Mouse (Mus musculus) embryonic facial prominence, embryonic 11.5 days (tissue): ENCODE results near the gene Bnip2. TPM values are rescaled to one million over a fixed set of nuclear protein-coding genes. Genes with fewer than 3 reads are reported as not detected.

ENCODE experiments used
- ATAC-seq: fragments of 200-750 bp; cut with Nextera tagmentation; replicated peaks from 2 replicates; pipeline ENCODE4 v1.8.0; 2017; ENCODE audit warnings: low read depth; ENCODE audit not compliant: insufficient number of reproducible peaks, low FRiP score, low TSS enrichment
- DNase-seq: peaks from one replicate; pipeline ENCODE4 v3.0.0-alpha.2; 2015; ENCODE audit warnings: low spot score
- H3K27ac ChIP-seq: fragments of 300-500 bp; sonication (generic); replicated peaks from 2 replicates; pipeline ENCODE4 v1.5.1; 2014; ENCODE audit warnings: mild to moderate bottlenecking, low read depth, low read length, control low read depth
- H3K27me3 ChIP-seq: fragments of 300-500 bp; sonication (generic); 2 replicates; pipeline ENCODE4 v1.6.1; 2014; ENCODE audit warnings: mild to moderate bottlenecking, low read length, moderate library complexity, mixed read lengths; ENCODE audit not compliant: control insufficient read depth, insufficient read depth
- H3K36me3 ChIP-seq: fragments of 300-500 bp; sonication (generic); replicated peaks from 2 replicates; pipeline ENCODE4 v1.6.1; 2014; ENCODE audit warnings: low read depth, mild to moderate bottlenecking, low read length, moderate library complexity, mixed read lengths; ENCODE audit not compliant: control insufficient read depth, insufficient read depth
- H3K4me1 ChIP-seq: fragments of 300-500 bp; sonication (generic); 2 replicates; pipeline ENCODE4 v1.6.1; 2014; ENCODE audit warnings: low read length, mixed read lengths; ENCODE audit not compliant: control insufficient read depth, insufficient read depth
- H3K4me2 ChIP-seq: fragments of 300-500 bp; sonication (generic); 2 replicates; pipeline ENCODE4 v1.6.1; 2014; ENCODE audit warnings: low read depth, mild to moderate bottlenecking, control low read depth, low read length, moderate library complexity
- H3K4me3 ChIP-seq: fragments of 300-500 bp; sonication (generic); 2 replicates; pipeline ENCODE4 v1.5.1; 2014; ENCODE audit warnings: low read depth, low read length, control low read depth
- H3K9ac ChIP-seq: fragments of 300-500 bp; sonication (generic); replicated peaks from 2 replicates; pipeline ENCODE4 v1.6.1; 2014; ENCODE audit warnings: mild to moderate bottlenecking, control low read depth, low read length
- H3K9me3 ChIP-seq: fragments of 300-500 bp; sonication (generic); replicated peaks from 2 replicates; pipeline ENCODE4 v1.6.1; 2016; ENCODE audit warnings: mild to moderate bottlenecking, low read length, inconsistent platforms, mixed read lengths; ENCODE audit not compliant: control insufficient read depth
- WGBS: fragments of 180-500 bp; shearing (Covaris S2); extraction: QIAGEN DNeasy Blood & Tissue Kit; methylation state at CpG from one replicate; pipeline ENCODE4 v1.1.7; 2014; 5-methylcytosine and 5-hydroxymethylcytosine counted together
- polyA plus RNA-seq: library from polyadenylated mRNA; unstranded; fragments of >200 nt; fragmentation: Nextera tagmentation; extraction: Ambion mirVana; gene quantifications from 2 replicates; pipeline ENCODE4 v1.2.1, GENCODE M21; 2014

Gene Bnip2
- polyA plus RNA-seq, 1 experiment from 2014 or later, result 138 TPM

DNA sequence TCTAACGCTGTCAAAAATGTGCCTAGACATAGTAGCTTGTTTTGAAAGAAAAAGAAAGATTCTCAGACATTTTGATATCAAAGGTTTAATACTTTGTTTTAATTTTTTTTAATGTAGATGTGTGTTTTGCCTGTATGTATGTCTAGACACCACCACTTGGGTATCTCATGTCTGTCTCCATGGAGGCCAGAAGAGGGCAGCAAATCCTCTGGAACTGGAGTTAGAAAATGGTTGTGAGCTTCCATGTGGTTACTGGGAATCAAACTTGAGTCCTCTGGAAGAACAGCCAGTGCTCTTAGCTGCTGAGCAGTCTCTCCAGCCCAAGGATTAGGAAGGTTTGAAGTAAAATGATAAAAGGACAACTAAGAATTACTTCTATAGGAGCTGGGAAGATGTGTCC is 10.1 kb downstream of the Bnip2 start:
- Histone ChIP-seq H3K36me3 (peaks cover 15% of the 10 kb centered on the region), H3K27ac (no peak overlapping the region), H3K9ac (no peak overlapping the region), H3K9me3 (no peaks in the 10 kb centered on the region), H3K4me2 (no peak overlapping the region), H3K4me1 (no peaks in the 10 kb centered on the region), H3K27me3 (no peaks in the 10 kb centered on the region), H3K4me3 (no peak overlapping the region)
- DNase-seq (peak; percentile 13), ATAC-seq (no peak)
- WGBS, result 72% methylated on average over 1 of the region's 1 CpGs

DNA sequence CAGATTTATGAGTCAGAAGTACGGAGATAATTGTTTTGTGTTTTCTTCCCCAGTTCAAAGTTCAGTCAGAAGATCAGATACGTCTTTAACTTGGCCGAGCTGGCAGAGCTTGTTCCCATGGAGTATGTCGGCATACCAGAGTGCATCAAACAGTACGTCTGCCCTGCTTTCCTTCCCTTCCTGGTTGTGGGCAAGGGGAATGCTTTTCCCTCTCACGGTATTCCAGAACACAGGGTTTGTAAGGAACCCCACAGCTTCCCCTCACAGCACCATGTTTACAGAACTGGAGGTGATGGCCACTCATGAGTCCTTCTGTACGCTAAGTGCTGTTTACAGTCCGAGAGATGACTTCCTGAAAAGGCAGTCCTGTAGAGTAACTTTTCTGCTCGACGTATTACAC is 14.2 kb downstream of the Bnip2 start:
- Histone ChIP-seq H3K9ac (no peak overlapping the region), H3K9me3 (no peaks in the 10 kb centered on the region), H3K4me3 (no peak overlapping the region), H3K27ac (no peak overlapping the region), H3K4me2 (no peak overlapping the region), H3K27me3 (no peaks in the 10 kb centered on the region), H3K4me1 (no peaks in the 10 kb centered on the region), H3K36me3 (peaks cover 15% of the 10 kb centered on the region)
- 90% methylated on average over 10 of the region's 10 CpGs for WGBS
- ATAC-seq (no peak), DNase-seq (no peak)

DNA sequence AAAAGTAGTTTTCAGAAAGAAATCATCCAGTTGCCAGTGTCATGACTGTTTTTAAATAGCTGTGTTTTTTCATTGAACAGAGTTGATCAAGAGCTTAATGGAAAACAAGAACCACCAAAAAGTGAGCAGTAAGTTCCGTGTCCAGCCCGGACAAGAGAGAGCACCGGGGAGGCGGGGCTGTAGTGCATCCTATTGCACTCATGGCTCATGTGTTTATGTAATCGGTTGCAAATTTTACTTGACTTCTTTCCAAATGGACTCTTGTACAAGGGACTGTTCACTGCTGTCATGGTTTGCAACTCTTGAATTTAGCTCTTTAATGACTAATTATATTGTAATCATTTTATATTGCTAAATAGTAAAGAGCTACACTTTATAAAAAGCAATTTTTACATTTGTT is 17.7 kb downstream of the Bnip2 start:
- DNase-seq (no peak), ATAC-seq (no peak)
- WGBS, result 91% methylated on average over 5 of the region's 5 CpGs
- no peak overlapping the region for H3K27ac ChIP-seq
- H3K36me3 ChIP-seq, result peaks cover 15% of the 10 kb centered on the region
- H3K4me1 ChIP-seq, result no peaks in the 10 kb centered on the region
- no peak overlapping the region for H3K9ac ChIP-seq
- H3K9me3 ChIP-seq, result no peaks in the 10 kb centered on the region
- no peak overlapping the region for H3K4me3 ChIP-seq
- no peak overlapping the region for H3K4me2 ChIP-seq
- H3K27me3 ChIP-seq, result no peaks in the 10 kb centered on the region

DNA sequence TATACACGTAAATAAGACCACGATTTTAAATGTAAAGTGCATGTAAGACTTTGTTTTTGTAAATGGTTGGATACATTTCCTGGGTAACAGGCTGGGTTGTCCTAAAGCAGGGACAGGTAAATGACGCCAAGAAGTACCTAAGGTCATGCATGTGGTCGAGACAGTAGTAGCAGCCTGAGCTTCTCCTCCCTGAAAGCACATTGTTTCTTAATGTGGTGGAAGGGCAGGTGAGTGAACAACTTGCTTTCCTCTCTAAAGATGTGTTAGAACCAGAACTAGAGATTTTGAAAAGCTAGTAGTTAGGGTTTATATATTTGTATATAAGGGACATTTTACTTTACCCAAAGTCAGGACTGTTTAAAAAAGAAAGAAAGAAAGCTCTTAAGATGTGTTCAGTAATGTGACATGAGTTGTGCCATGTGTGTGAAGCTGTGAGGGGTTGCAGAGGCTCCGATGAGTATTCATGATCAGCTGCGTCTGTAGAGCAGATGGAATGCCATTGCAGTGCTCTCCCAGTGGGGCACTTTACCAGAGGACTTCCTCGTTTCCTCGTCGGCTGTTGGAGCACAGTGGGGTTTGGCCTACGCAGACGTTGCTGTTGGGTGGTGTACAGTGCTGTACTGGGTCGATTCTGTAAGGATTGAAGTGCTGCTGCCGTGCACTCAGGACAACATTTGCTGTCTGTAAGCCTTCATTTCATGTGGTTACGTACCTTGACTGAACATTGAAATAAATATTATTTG is 18.4 kb downstream of the Bnip2 start:
- Histone ChIP-seq H3K36me3 (peaks cover 11% of the 10 kb centered on the region), H3K4me1 (no peaks in the 10 kb centered on the region), H3K9me3 (no peaks in the 10 kb centered on the region), H3K9ac (no peak overlapping the region), H3K27me3 (no peaks in the 10 kb centered on the region), H3K4me2 (no peak overlapping the region), H3K4me3 (no peak overlapping the region), H3K27ac (no peak overlapping the region)
- 88% methylated on average over 14 of the region's 14 CpGs for WGBS
- DNase-seq (no peak), ATAC-seq (no peak)

DNA sequence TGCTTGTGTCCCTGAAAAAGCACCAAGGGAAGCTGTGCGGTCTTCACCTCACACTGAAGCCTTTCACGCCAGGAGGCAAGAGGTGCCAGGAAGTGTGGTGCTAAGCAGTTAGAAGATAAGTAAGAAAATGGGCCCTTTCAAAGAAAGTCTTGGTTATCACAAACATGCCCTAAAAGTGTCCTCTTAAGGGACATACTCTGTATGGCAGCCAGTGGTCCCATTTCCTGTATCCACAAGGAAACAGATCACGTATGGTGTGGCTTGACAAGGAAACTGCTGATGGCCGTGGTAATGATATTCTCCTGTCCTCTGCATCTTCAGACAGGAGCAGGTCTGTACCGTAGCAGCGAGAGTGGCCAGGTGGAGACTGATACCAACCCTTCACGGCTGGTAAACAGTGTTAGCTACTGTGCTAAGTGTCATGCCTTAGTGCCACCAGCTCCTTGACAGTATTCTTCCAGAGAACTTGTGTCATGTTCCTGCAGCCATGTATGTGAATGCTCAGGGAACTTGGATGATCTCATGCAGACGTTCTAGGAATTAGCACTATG is 20.6 kb downstream of the Bnip2 start:
- H3K4me2 ChIP-seq, result no peak overlapping the region
- no peak overlapping the region for H3K27ac ChIP-seq
- DNase-seq, result no peak
- H3K27me3 ChIP-seq, result no peaks in the 10 kb centered on the region
- no peaks in the 10 kb centered on the region for H3K4me1 ChIP-seq
- no peak overlapping the region for H3K9ac ChIP-seq
- ATAC-seq, result no peak
- H3K9me3 ChIP-seq, result no peaks in the 10 kb centered on the region
- H3K36me3 ChIP-seq, result peaks cover 7% of the 10 kb centered on the region
- no peak overlapping the region for H3K4me3 ChIP-seq
- 88% methylated on average over 8 of the region's 8 CpGs for WGBS

DNA sequence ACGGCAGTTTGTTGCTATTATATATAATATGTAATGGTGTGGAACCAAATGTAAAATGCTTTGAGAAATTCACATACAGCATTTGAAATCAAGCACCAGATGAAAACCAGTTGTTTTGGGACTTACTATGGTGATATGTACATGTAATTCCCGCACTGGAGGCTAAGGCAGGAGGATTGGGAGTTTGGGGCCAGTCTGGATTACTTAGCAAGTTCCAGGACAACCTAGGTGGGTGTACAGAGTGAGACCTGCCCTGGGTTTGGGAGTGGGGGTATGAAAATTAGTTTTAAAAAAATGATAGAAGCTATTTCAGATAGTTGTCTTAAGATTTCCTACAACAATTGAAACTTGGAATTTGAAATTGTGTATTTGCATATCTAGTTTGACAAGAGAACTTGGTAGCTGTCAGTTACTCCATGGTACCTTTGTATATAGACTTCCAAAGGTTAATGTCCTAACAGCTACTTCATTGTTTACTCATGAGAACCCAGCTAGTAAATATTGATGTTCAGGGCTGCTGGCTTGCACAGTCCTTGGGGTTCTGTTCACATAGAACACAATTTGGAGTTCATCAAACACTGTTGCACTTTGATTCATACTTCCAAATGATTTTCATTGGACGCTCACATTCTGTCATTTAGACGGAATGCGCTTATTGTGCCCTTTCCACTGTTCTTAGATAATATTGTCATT is 21.7 kb downstream of the Bnip2 start:
- H3K4me3 ChIP-seq, result no peak overlapping the region
- no peak overlapping the region for H3K4me2 ChIP-seq
- H3K27me3 ChIP-seq, result no peaks in the 10 kb centered on the region
- H3K36me3 ChIP-seq, result peaks cover 7% of the 10 kb centered on the region
- WGBS, result 96% methylated on average over 5 of the region's 5 CpGs
- ATAC-seq (no peak), DNase-seq (no peak)
- no peak overlapping the region for H3K9ac ChIP-seq
- H3K27ac ChIP-seq, result no peak overlapping the region
- no peaks in the 10 kb centered on the region for H3K9me3 ChIP-seq
- H3K4me1 ChIP-seq, result no peaks in the 10 kb centered on the region

DNA sequence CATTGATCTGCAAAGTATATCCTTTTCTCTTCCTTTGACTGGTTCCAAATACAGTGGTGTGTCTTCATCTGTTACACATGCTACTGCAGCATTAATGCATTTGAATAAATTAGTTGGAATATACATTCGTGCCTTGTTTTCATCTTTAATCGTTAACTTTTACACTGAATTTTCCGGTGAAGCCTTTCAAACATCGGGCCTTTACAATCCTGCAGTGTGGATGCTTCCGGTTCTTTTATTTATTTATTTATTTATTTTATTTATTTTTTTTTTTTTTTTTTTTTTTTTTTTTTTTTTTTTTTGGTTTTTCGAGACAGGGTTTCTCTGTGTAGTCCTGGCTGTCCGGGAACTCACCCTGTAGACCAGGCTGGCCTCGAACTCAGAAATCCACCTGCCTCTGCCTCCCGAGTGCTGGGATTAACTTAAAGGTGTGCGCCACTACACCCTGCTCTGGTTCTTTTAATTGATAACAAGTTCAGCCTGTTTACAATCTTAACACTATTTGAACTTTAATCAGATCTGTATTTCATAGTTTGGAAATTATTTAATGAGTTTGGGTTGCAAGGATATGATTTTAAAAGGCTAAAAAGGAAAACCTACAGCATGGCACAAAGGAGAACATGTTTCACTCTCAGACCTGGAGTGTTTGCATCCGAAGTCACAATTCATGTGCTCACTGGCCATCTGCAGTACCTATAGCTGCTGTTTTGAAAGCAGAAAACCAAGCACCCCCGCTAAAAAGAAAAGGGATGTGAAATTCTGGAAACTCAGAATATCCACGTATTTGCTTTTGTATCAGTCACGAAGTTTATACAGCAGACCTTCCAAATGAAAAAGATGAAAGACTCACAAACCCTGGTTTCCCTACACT is 22.5 kb downstream of the Bnip2 start:
- H3K9ac ChIP-seq, result no peak overlapping the region
- H3K4me1 ChIP-seq, result no peaks in the 10 kb centered on the region
- H3K27ac ChIP-seq, result no peak overlapping the region
- ATAC-seq, result 0 out of 2 replicates have a peak, but pooled peaks have one; percentile 3
- peak overlapping the region; percentile 68 for H3K4me3 ChIP-seq
- H3K4me2 ChIP-seq, result peak overlapping the region; percentile 29
- peaks cover 7% of the 10 kb centered on the region for H3K36me3 ChIP-seq
- H3K9me3 ChIP-seq, result no peaks in the 10 kb centered on the region
- 65% methylated on average over 14 of the region's 14 CpGs for WGBS
- DNase-seq, result no peak
- no peaks in the 10 kb centered on the region for H3K27me3 ChIP-seq
